Mouse (Mus musculus) inflammation-experienced regulatory T-cells, adult 6 months (primary cell): ENCODE measurements at regions not wholly inside any gene's neighbourhood (a gene's known extent, or its start where the extent isn't known, plus 50 kb on each side); places are given as distances from the start of the nearest gene placed in this dataset.

Source experiments
- ATAC-seq: one replicate; pipeline ENCODE4 v1.8.0; 2017

DNA sequence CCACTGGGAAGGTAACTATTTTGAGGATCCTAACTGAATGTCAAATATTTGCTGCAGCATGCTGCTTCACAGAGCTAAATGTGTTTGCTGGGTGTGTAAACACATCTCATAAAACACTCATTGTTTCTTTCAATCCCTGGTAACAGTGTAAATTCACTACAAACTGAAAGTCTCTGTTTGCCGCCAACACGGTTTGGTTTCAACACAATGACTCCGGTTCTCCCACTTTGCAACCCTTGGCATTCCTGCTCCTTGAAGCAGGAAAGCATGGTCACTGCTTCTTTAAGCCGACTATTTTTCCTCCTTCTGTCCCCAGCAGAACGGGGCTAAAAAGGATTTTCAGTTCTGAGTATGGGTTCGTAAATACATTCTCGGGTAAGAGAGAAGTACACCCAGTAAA is 328.3 kb downstream of the Klf6 start:
- no peak for ATAC-seq

DNA sequence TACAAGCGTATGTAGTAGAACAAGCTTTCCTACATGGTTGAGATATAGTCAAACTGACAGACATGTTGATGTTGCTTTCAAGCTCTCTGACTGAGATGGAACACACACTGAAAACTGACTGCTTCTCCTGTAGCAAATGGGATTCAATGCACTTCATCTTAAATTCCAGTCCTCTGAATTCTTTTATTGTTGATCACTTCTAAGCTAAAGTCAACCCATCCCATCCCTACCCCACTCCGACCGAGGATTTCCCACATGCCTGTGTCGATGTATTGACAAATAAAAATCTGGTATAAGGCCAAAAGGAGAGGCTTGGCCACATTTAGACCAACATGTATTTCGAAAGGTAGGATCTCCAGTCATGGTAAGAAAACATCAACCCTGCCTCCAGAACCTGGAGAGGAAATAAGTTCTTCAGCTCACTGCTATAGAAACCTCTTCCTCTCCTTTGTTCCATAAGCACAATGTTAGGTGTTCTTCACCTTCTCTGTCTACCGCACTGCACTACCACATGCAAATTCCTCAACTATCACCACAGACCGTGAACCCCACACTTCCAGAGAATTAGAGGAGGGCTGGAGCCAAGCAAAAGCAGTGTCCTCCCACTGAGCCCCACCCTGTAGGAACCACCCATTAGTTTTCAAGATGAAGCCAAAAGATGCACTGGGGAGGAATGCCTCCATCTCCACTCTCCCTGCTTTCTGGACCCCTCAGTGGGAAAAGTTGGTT is 330.1 kb downstream of the Klf6 start:
- no peak for ATAC-seq

DNA sequence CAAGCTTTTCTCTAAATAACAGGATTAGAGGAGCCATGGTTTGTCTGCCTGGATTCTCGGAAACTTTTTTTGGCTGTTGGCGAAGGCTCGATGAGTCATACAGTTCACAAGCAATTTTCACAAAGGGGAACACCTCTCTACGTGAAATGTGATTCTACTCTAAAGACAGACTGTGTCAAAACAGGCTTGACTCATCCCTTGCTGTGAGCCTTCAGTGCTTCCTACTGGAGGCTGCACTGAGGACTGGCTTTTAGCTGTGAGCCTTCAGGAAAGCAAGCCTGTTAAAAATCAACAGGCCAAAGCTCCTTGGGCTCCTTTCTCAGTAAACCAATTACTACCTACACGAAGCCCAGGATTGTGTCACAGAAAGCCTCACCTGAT is 330.6 kb downstream of the Klf6 start:
- ATAC-seq, result no peak

DNA sequence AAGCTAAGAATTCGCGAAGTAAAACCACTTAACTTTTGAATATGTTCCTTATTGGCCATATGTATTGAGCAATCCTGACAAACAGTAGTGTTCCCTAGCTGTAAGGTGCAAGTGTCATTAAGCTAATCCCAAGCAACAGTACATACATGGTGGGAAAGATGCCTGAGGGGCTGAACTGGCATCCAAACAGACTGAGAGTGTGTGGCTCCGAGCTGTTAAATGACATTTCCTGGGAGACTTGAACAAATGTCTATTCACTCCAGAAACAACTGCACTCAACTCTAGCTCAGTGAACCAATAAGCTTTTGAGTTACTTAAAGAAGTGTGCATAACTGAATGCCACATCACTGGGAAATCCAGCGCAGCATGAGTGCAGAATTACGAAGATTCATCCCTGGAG is 335.4 kb downstream of the Klf6 start:
- ATAC-seq, result no peak

DNA sequence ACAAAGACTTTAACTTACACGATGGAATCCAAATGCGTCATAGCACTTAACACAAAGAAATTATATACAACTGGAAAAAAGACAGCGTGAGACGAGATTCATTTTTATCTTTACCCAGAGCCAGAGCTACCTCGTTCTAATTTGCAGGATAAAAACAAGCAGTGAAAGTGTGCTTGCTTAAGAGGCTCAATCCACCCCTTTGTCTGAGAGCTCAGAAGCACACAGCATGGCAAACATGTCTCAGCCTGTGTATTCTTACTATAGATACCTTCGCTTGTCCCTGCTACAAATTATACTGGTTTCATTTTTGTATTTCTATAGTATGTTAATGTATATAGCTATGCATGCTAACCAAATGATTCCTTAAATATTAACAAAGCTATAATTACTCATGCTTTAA is 337.8 kb downstream of the Klf6 start:
- ATAC-seq, result no peak

DNA sequence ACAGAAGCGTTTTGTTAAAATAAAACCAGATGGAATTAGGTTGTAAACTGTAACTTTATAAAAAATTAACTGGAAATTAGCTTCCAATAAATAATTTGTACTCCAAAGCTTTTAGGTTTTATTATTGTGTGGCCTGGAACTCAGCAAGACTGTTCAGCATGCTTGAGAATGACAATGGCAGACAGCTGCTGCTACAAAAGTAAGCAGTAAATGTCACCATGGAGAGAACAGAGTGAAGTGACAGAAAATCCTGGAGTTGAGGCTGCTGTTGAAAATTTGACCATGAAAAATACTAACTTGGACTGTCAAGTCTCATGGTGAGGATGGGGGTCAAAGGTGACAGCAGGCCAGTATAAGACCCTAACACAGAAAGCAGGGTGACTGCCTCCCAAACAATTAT is 340.2 kb downstream of the Klf6 start:
- no peak for ATAC-seq

DNA sequence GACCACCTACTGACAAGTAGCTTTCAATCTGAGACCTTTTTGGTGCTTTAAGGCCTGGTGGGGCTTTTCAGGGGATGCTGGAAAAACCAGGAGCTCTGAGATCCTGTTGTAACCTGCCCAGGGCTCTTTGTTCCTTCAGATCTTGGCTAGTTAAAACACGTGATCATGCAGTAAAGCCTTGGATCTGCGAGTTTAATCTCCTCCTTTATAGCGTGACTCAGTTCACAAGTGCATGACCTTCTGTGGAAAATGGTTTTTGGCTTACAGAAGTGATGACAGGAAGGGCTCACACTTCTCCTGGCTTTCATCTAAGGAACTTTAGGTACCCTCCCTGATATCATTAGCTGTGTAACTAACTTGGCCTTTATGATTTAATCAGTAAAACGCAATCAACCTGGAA is 343.1 kb upstream of the Pitrm1 start:
- ATAC-seq, result no peak

DNA sequence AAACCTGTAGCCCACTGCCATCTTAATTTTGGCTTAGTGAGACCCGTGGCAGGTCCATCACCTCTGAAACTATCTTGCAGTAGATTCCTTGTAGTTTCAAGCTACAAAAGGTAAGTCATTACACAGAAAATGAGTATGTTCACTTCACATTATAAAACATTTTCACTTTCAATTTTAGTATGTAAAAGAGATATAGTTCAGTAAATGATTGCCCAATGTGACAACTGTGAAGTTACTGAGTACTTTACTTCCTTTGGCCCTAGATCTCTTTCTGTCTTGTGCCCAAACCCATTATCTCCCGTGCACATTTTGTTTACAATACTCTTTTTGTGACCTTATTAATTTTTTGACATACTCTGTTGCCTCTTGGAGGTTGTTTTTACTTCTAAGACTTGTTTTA is 335.4 kb upstream of the Pitrm1 start:
- peak; percentile 65 for ATAC-seq

DNA sequence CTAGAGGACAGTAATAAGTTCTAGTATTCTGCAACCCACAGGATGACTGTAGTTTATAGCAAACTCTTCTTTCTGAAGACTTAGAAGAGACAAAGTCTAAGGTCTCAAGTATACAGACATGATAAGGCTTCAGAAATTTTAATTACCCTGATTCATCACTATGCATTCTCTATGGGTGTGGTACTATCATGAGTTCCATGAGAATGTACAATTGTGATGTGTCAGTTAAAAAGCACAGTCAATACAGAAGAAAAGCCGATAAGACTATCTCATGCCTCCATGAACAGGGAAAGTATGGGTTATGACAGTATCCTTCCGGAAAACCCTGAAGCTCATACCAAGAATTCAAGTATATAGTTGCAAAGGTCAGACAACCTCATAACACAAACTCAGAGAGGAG is 333.8 kb upstream of the Pitrm1 start:
- no peak for ATAC-seq

DNA sequence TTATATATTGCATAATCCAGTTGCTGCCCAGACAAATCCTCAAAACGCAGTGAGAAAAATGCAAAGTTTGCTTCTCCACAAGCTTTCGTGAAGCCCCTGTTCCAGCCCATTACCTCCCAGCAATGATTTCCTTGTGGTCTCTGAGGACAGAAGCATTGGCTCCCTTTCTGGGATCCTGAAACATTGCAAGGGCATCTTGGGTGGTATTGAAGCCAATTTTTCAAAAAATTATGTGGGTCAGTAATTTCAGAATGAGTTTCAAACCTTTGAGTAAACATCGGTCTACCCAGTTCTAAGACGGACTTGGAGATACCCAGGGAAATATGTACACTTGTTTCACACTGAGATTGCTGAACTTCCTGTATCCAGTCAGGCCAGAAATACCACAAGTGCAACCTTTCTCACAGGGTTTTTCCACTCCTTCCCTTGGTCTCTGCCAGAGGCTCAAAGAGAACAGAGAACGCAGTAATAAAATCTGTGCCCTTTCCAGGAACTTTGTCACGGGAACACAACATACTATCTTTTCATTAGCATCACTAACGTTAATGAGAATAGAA is 321.8 kb upstream of the Pitrm1 start:
- no peak for ATAC-seq

DNA sequence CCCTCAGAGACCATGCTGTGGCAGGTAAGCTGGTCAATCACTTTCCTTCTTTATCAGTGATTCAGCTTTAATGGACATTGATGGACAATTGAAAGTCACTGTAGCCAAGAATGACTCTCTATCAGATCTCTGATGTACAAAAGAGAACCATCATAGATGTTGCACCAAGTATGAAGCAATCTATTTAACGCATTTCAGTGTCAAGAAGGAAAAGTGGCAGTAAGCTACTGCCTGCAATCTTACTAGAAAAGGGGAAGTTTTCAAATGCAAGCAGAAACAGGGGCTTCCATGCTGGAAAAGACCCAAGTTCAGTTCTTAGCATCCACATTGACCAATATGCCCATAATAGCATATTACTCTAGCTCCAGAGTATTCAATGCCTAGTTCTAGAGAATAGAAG is 319.7 kb upstream of the Pitrm1 start:
- ATAC-seq, result no peak

DNA sequence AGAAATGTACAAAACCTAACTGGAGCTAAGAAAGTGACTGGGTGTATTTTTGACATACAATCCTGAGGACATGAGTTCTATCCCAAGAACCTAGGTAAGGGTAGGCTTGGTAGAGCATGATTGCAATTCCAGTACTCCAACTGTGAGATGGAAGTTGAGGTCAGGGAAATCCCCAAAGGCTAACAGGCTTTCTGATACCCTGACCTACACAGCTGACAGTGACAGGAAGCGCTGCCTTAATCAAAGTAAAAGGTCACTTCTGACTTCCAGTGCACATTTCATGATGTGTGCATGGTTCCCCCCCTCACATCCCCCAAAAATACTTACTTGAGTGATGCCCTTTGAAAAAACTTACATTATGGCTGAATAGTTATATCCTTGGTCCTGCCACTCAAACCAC is 312.6 kb upstream of the Pitrm1 start:
- no peak for ATAC-seq

DNA sequence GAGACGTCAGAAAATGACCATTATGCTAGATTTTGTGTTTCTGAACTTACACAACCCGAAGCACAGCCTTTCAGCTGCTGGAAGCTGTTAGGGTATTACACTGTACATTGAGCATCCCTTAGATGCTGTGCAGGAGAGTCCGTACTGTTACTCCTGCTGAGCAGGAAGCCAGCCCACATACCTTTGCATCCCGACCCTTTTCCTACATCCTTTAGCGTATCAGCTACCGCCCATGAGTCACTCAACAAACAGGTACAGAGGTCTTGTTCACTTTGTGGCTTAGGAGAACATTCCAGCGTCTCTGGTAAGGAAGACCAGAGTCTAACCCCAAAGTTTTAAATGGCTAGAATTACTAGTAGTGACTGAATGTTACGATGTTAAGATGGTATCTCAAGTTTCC is 311.4 kb upstream of the Pitrm1 start:
- ATAC-seq, result no peak

DNA sequence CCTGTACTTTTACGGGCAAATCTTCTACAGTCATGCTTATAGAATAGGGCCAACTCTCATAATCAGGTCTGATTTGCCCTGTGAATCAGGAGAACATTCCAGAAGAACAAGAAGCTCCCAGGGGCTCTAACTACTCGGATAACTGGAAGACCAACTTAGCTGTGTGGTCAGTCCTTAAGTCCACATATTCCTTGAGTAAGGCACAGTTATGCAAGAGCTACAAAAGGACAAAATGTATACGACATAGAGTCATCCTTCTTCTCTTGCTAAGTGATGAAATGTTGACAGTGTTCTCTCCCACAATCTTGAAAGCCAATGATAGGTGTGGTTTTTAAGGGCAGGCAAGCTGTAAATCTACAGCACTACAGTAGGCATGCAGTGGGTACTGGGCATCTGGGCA is 310.7 kb upstream of the Pitrm1 start:
- no peak for ATAC-seq

DNA sequence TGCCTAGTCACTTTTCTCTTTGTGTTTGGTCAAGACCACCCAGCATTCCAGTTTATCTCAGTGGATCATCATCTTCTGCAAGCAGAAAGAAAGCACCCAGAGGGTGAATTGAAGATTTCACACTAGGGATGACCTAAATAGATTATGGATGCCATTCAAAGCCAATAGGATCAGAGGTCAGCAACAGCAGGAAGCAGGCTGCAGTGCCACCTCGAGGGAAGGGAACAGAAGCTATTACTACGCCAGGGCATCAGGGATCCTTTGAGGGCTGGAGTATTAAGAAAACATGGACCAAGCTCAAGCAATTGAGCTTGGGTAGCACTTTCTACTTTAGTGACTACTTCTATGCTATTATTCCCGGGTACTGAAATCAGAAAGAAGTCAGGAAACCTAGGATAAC is 307.1 kb upstream of the Pitrm1 start:
- ATAC-seq, result no peak

DNA sequence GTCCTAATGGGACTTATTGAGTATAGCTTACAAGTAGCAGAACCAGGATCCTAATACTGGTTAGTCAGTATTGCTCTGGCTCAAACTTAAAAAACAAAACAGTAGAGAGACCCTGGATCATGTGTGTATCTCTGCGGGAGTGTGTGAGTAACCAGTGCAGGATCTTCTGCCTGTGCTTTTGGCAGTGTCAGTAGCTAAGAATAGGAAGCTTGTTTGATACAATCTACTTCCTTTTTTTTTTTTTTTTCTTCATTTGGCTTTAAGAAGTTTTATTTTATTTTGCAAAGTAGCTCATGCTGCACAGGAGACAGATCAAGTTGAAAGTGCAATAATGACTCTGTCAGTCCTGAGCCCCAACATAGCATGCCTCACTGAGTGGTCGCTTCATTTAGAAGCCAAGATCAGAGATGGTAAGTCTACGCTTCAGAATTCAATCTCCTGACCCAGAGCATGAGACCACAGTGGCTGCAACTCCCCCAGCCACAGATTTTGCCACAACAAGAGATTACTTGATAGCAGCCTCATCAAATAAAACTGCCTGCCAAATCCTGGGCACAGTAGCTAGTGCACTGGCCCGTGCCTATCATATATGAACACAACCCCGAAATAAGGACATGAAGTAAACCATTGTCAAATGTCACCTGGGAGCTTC is 306.4 kb upstream of the Pitrm1 start:
- ATAC-seq, result no peak

DNA sequence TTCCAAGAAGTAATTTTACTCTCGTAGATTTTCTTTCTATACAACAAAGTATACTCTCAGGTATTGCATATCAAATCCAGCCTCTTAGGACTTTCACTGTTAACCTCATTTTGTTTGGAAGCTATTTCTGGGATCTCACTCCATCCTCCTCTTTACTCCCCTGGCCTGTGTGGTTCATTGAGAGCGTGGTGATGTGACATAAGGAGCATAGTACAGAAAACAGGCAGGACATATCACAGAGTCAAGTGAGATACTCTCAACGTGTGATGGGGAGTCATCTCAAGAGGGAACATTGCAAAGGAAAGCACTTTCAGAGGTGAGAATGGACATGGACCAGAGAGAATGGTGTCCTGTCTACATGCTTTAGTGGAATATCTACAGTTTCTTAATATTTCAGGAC is 297.8 kb upstream of the Pitrm1 start:
- no peak for ATAC-seq

DNA sequence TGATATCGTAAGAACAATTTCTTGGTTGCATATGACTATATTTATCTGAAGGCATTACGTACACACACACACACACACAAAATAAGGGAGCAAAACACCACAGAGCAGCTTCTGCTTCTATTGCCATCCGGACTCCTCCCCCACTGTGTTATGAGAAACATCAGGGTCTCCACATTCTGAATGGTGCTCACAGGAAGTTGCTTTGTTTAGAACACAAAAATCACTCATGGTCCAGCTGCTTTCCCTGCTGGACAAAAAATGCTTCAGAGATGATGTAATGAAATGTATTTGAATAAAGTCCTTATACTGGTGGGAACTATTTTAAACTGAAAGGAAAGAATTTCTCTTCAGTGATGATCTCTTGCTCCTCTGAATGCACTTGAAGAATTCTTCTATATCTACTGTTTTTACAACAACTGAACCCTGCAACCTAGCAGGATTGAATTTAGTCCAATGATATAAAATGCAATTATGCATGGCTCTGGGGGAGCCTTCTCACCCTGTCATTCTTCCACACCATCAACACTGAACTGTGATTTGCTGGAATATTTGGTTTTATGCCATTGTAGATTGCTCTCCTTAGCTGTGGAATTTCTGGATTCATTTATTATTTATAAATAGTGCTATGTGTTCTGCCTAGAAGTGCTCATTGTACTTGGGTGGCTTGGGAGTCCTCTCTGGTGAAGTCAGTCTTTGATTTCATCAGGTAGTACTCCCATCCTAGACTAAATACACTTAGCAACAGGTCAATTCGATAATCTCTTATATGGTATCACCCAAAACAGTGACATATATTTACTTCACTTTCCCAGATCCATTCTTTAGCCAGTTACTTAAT is 296.7 kb upstream of the Pitrm1 start:
- ATAC-seq, result no peak

DNA sequence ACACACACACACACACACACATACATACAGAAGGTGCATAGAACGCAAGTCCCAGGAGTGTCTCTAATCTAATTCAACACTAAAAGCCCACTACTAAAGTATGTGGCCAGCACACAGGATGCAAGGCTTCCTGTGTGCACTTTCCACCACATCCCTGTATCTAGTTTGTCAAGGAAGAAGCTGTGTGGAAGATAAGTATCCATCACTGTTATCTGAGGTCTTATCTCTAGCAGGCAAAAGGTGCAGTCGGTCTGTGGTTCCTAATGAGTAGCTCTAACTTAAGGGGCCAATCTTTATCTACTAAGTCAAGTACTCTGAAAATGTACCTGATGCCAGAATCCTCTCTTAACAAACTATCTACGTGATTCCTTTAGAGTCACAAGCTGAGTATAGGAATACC is 295.8 kb upstream of the Pitrm1 start:
- ATAC-seq, result no peak

DNA sequence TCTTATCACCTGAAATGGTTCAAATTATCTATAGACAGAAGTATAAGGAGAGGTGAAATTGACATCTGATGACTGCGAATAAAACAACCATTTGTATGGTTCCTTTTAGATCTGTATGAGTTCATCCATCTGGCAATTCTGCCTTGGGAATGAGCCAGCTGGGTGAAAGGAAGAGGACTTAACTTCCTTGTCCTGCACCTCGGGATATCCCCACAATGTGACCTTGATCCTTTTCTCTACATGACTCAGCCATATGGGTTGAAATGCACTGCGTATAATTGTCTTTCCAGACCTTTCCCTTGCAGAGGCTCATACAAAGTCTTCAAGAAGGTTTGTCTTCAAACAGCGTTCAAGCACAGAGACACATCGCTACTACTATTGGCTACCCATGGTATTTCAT is 292.6 kb upstream of the Pitrm1 start:
- ATAC-seq, result no peak

DNA sequence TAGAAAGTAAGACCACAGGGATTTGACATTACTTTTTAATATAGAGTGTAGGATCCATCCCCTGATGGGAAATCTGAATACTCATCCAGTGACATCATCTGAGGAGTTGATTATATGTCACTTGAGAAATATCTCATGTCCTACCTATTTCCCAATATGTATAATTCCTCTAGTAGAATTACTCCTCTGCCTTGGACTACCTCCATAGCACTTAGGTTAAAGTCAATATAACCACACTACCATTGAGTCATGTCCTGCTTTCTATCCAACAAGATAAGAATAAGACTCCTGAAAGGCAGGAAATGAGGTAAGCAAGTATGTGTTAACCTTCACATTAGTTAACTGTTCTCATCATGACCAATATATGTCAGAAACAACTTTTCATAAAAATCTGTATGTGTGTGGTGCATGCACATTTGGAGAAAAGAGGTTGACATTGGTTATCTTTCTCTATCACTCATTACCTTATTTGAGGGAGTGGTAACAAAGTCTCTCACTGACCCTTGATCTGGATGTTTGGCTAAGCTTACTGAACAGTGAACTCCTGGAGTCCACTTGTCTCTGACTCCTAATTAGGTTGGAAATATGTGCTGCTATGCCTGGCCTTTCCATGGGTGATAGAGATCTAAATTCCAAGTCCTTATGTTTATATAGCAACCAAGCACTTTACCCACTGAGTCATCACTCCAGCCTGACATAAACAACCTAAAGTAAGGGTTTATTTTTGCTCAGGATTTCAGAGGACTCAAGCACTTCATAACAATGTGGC is 292.0 kb upstream of the Pitrm1 start:
- ATAC-seq, result no peak

DNA sequence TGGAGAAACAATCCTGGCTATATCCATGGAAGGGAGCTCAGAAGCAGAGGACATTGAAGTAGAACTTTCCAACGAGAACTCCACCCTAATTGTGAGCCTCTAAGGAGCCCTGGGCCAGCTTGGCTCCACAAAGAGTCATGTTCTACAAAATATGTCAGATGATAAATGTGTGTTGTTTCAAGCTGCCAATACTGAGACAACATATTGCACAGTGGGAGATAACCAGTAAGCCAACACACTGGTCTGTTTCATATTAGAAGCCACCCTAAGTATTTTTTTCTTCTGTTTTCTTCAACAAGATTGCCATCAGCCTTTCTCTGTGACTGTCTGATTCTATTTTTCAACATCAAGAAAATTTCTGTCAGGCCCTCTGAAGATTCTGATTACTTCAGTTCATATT is 289.5 kb upstream of the Pitrm1 start:
- no peak for ATAC-seq

DNA sequence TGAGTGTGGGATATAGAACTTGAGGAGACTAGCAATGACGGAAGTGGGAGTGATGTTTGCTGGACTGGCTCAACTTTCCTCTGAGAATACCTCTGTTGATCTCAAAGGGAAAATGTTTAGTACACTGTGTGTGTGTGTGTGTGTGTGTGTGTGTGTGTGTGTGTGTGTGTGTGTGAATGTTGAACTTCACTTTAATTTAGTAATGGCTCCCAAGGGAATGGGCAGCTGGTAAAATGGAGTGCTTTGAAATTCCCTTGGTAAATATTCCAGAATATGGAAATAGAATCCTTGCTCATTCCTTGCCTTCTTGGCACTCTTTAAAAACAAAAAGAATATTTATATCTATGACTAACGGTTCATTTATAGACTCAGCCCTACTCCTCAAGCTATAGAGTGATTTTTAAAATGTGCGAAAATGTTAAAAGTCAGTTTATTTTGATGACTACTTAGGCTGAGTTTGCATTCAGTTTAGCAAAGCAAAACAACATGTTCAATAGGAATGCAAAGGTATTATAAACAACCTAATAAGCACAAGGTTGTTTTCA is 287.6 kb upstream of the Pitrm1 start:
- no peak for ATAC-seq
